Mouse (Mus musculus): ENCODE data around the gene Ezh1.
A peak's percentile ranks its signal among the peaks of the same experiment; 100 is the strongest.

DNA sequence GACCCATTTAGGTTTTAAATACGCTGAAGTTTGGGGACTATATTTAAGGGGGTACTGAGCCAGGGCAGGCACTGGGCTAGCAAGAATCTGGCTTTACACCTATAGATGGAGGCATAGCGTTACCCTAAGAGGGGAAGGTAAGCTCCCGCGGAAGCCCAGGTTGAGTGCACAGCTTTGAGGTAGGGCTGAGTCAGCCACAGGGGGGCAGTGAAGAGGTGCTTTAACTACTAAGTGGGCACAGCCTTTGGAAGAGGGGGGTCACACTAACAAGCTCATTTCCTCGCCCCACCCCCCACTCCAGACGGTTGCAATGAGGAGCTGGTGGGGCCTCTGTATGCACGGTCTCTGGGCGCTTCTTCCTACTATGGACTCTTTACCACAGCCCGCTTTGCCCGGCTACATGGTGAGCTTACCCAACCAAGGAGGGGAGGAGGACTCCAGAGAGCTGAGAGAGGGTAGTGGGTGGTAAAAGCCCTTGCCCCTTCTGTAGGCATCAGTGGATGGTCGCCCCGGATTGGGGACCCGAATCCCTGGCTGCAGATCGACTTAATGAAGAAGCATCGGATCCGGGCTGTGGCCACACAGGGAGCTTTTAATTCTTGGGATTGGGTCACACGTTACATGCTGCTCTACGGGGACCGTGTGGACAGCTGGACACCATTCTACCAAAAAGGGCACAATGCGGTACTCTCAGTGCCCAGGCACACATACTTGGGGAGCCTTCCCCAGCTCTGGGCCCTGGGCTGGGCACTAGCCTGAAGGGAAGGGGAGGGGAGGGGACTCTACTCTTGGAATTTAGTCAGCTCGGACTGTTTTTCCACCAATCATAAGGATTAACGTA, 49.1 kb downstream of the Ezh1 start:
- peak; percentile 63 for TF ChIP-seq CTCF (IDR thresholded peaks at IDR 0.05; ENCODE audit: control insufficient read depth, insufficient read depth, low read length)
- TF ChIP-seq POLR2A (IDR thresholded peaks at IDR 0.05; ENCODE audit: borderline replicate concordance, control insufficient read depth, low read depth, low read length) = no peak

Measured in bone marrow, adult 2 months (tissue).